Mouse (Mus musculus) liver, postnatal 0 days (tissue): Measurements from ENCODE around the gene A2ml1.

Experiments
- CTCF ChIP-seq: sonication (generic); IDR thresholded peaks from 2 replicates; pipeline ENCODE4 v1.5.1; 2016; ENCODE audit warnings: antibody characterized with exemption, low read depth
- EP300 ChIP-seq: IDR thresholded peaks from 2 replicates; pipeline ENCODE4 v1.6.1; 2016; ENCODE audit warnings: antibody characterized with exemption, low read depth, mild to moderate bottlenecking

DNA sequence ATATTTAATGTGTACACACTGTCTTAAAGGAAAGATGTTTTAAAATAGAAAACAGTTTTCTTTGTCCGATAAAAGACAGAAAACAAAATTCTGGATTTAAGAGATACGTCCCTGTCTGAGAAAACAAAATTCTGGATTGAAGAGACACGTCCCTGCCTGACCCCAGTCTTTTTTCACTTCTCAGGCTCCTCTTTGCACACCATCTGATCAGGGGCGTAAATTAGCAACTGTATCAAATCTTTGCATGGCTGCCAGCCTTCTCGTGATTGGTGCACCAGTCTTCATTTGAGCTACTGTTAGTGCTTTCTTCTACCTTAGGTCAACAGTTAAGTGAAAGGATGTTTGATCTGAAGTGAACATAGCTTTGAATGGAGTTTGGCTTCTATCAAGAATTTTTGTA is 76.7 kb downstream of the A2ml1 start:
- TF ChIP-seq EP300 (no peak), CTCF (no peak)
